Mouse (Mus musculus): ENCODE data around the gene 2010300C02Rik. TPM values are rescaled to one million over a fixed set of nuclear protein-coding genes. Genes with fewer than 3 reads are reported as not detected.

2010300C02Rik gene
- total RNA-seq, 1 experiment from 2014 or later, result not detected

- no peak for ATAC-seq (replicated peaks; ENCODE audit: low read depth, poor library complexity, severe bottlenecking)
Observed at GRCm38 (mm10) chr1:37675444-37675843, 44.4 kb downstream of the 2010300C02Rik start.

DNA sequence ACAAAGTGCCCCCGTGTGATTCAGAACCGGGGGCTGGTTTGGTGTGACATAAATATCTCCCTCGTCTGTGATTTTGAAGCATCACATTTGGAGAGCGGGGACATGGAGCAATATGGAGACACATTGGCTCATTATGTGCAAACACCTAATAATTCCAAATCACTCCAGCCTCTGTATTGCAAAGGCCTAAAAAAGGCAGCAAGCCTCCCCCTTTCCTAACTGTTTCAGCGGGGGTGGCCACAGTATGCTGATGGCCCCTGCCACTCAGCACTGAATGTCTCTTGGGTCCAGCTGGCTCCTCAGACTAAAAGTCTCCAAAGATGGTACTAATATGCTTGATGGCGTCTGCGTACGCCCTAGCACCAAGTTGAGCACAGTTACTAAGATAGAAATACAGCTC lies 45.6 kb downstream of the 2010300C02Rik start:
- no peak for ATAC-seq (replicated peaks; ENCODE audit: low read depth, poor library complexity, severe bottlenecking)

GRCm38 (mm10) chr1:37671316-37671715 lies 48.6 kb downstream of the 2010300C02Rik start:
- ATAC-seq (replicated peaks; ENCODE audit: low read depth, poor library complexity, severe bottlenecking), result no peak

- no peak for ATAC-seq (replicated peaks; ENCODE audit: low read depth, poor library complexity, severe bottlenecking)
Observed at GRCm38 (mm10) chr1:37667386-37667785, 52.5 kb downstream of the 2010300C02Rik start.

- no peak for ATAC-seq (replicated peaks; ENCODE audit: low read depth, poor library complexity, severe bottlenecking)
Observed at GRCm38 (mm10) chr1:37666587-37666986, 53.3 kb downstream of the 2010300C02Rik start.

DNA sequence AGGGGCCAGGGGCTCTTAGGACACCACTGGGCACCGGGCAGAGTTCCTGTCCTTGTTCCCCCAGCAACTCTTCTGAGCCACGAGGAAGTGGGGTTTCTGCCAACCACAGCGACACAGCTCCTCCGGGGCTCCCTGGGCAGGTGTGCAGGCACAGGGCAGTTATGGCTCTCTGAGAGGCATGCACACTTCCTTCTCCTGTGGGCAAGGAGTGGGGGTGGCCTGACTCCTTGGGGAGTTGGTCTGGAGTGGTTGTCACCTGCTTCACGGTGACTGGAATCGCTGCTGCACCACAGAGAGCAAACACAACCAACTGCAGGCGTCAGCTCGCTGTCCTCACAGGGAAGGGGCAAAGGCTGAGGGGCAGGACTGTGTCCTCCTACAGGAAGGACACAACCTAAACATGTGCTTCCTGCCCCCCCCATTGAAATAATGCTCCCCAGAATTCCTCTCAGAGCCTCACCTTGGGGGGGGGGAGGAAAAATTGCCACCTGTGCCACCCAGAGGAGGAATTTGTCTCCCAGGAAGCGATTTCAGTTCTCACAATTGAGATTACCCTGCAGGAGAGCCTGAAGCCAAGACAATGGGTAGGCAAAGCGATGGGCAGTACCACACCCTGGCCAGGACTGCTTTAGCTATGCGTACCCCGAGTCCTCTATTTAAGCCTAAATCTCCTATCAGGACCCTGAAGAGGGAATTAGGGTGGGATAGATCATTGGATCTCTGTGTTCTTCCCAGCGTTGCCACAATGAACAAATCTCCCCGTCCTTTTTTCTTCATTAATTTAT lies 54.2 kb downstream of the 2010300C02Rik start:
- peak; percentile 68 for ATAC-seq (replicated peaks; ENCODE audit: low read depth, poor library complexity, severe bottlenecking)

GRCm38 (mm10) chr1:37664496-37664895 lies 55.4 kb downstream of the 2010300C02Rik start:
- no peak for ATAC-seq (replicated peaks; ENCODE audit: low read depth, poor library complexity, severe bottlenecking)

DNA sequence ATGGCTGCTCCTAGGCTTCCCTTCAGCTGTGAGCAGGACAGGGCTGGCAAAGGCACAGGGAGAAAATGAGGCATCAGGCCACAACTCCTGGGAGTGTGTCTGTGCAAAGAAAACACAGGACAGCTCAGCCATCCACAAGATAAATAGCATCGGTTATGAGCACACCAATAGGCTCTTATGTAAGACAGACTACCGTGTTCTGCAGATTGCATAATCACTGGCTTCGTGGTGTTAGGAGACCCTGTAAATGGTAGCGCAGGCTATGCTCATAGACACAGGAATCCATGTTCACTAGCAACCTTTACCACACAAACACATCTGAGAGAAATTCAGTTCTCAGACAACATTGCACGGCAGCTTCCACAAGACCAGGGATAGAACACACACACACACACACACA lies 56.3 kb downstream of the 2010300C02Rik start:
- no peak for ATAC-seq (replicated peaks; ENCODE audit: low read depth, poor library complexity, severe bottlenecking)

GRCm38 (mm10) chr1:37656017-37656416 lies 63.9 kb downstream of the 2010300C02Rik start:
- ATAC-seq (replicated peaks; ENCODE audit: low read depth, poor library complexity, severe bottlenecking), result no peak

GRCm38 (mm10) chr1:37653992-37654391 lies 65.9 kb downstream of the 2010300C02Rik start:
- no peak for ATAC-seq (replicated peaks; ENCODE audit: low read depth, poor library complexity, severe bottlenecking)

GRCm38 (mm10) chr1:37647066-37647465 lies 72.8 kb downstream of the 2010300C02Rik start:
- no peak for ATAC-seq (replicated peaks; ENCODE audit: low read depth, poor library complexity, severe bottlenecking)

DNA sequence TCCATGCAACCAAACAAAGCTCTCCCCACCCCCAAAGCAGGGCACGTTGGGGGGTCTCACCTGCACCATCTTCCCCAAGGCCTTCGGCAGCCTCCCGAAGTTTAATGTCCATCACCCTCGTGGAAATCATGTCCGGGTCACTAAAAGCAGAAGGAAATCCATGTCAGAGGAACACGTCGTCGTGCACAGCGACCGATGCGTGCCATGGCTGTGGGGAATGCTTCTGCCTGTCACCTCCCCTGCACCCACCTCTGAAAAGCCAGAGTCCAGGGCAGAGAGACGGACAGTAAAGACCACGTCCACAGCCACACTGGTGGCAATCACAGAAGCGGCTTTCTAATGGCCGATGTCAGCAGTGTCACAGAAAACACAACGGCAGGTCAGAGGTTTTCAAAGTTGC lies 75.4 kb downstream of the 2010300C02Rik start:
- ATAC-seq (replicated peaks; ENCODE audit: low read depth, poor library complexity, severe bottlenecking), result no peak

- ATAC-seq (replicated peaks; ENCODE audit: low read depth, poor library complexity, severe bottlenecking), result no peak
Observed at GRCm38 (mm10) chr1:37643794-37644365, 76.0 kb downstream of the 2010300C02Rik start.

DNA sequence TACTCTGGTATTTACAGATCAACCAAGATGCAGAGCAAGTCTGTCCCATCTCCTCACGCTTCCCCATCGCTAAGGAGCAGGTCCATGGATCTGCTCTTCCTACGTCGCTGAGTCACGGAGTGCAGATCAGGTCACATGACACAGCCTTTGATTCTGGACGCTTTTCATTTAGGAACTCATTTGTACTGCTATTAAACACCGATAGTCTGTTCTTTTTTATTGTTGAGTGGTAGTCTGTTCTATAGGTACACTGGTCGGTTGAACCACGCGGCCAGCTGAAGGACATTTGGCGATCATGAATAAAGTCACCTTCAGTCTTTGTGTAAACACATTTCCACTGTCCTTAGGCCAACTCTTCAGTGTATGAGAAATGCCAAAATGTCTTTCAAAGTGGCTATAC lies 78.5 kb downstream of the 2010300C02Rik start:
- no peak for ATAC-seq (replicated peaks; ENCODE audit: low read depth, poor library complexity, severe bottlenecking)

DNA sequence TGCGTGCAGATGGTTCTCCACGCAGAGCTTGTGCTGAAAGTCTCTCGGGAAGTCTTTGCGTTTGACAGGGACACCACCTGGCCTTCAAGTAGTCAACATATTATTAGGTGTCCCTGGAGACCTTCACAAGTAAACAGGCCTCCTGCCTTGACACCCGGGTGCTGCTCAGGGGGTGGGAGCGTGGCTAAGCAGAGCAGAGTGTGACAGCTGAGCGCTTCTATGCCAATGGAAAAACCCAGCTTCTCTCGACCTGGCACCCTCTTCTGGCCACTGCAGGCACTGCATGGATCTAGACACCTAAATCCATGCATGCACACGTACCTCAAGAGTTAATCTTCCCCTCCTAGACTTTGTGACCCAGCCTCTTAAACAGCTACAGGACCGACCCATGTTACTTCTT lies 80.8 kb downstream of the 2010300C02Rik start:
- peak; percentile 95 for ATAC-seq (replicated peaks; ENCODE audit: low read depth, poor library complexity, severe bottlenecking)

DNA sequence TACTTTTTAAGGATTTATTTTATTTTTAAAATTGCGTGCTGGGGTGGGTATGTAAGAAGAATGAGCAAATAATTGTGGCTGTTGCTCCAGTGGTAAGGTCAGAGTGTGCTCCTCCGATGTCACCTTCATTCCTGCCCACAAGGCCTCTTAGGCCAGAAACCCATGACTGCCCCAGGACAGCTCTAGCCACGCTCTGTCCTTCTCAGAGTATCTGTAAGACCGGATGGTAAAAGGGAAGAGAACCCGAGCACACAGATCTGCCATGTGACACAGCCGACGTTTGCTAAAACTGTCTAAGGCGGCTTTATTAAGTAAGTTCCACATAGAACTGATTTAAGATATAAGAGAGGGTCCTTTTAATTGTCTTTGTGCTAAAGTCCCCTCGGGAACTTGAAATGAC lies 81.3 kb downstream of the 2010300C02Rik start:
- no peak for ATAC-seq (replicated peaks; ENCODE audit: low read depth, poor library complexity, severe bottlenecking)

- ATAC-seq (replicated peaks; ENCODE audit: low read depth, poor library complexity, severe bottlenecking), result no peak
Observed at GRCm38 (mm10) chr1:37637571-37637970, 82.3 kb downstream of the 2010300C02Rik start.

GRCm38 (mm10) chr1:37636824-37637223 lies 83.1 kb downstream of the 2010300C02Rik start:
- no peak for ATAC-seq (replicated peaks; ENCODE audit: low read depth, poor library complexity, severe bottlenecking)

- no peak for ATAC-seq (replicated peaks; ENCODE audit: low read depth, poor library complexity, severe bottlenecking)
Observed at GRCm38 (mm10) chr1:37636169-37636568, 83.7 kb downstream of the 2010300C02Rik start.

DNA sequence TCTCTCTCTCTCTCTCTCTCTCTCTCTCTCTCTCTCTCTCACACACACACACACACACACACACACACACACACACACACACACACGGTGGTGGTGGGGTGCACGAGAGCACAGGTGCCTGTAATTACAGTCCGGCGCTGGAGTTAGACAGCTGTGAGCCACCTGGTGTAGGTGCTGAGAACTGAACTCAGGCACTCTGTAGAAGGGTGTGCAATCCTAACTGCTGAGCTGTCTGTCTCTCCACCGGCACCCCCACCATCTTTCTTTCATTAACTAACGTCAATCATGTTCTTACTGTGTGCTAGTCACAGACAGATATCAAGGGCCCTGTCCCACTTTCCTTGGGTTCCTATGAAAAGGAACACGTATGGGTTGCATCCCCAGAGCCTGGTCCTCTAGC lies 84.2 kb downstream of the 2010300C02Rik start:
- no peak for ATAC-seq (replicated peaks; ENCODE audit: low read depth, poor library complexity, severe bottlenecking)

DNA sequence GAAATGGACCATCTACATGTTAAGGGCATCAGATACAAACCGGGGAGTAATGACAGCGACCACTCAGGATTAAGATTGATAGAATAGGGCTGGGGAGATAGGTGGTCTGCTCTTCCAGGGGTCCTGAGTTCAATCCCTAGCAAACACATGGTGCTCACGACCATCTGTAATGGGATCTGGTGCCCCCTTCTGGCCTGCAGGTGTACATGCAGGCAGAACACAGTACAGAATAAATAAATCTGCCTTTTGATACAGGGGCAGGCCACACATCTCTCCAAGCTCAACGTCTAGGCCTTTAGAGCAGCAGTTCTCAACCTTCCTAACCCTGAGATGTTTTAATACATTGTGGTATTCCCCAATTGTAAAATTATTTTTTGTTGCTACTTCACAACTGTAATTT lies 85.2 kb downstream of the 2010300C02Rik start:
- ATAC-seq (replicated peaks; ENCODE audit: low read depth, poor library complexity, severe bottlenecking), result peak; percentile 43; the same call in 1 of the 2 replicates

DNA sequence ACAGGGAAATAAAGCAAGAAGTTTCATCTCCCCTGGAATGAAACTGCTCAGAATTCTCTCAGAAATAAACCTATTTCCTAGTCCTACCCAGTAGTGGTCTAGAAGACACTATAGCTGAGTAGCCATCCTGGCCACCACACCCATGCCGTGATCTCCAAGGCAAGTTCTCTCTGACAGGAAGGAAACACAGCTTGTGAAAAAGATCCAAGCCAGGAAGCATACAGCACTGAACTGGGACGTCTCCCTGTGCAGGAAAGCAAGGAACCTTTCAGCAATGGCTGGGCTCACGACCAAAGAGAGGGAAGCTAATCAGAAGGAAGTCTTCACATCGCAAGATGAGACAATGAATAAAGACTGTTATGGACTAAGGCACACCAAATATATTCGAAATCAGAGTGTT lies 86.4 kb downstream of the 2010300C02Rik start:
- ATAC-seq (replicated peaks; ENCODE audit: low read depth, poor library complexity, severe bottlenecking), result no peak
